Mouse (Mus musculus) spleen, adult 2 months (tissue): ENCODE measurements at regions not wholly inside any gene's neighbourhood (a gene's known extent, or its start where the extent isn't known, plus 50 kb on each side); places are given as distances from the start of the nearest gene placed in this dataset.

ENCODE experiments used
- DNase-seq, 2 experiments: peaks; one replicate each; pipeline versions ENCODE4 v3.0.0 to v3.0.0-alpha.2; 2012 to 2021; ENCODE audit warnings: low spot score in 2 of 2, low read depth in 1 of 2
- H3K27ac ChIP-seq: fragments of 200-500 bp; 2 replicates; pipeline ENCODE4 v1.5.1; 2012; ENCODE audit warnings: low read length, inconsistent platforms; ENCODE audit not compliant: insufficient read depth
- H3K27me3 ChIP-seq: fragments of 200-500 bp; 2 replicates; pipeline ENCODE4 v1.6.1; 2012; ENCODE audit warnings: mild to moderate bottlenecking, moderate library complexity, low read length, inconsistent platforms; ENCODE audit not compliant: control insufficient read depth, insufficient read depth
- H3K36me3 ChIP-seq: fragments of 200-500 bp; 2 replicates; pipeline ENCODE4 v1.6.1; 2012; ENCODE audit warnings: mild to moderate bottlenecking, low read length, inconsistent platforms; ENCODE audit not compliant: control insufficient read depth, insufficient read depth
- H3K4me1 ChIP-seq: fragments of 200-500 bp; 2 replicates; pipeline ENCODE4 v1.6.1; 2011; ENCODE audit warnings: inconsistent platforms; ENCODE audit not compliant: control insufficient read depth, insufficient read depth, insufficient read length
- H3K4me3 ChIP-seq: fragments of 200-500 bp; 2 replicates; pipeline ENCODE4 v1.5.1; 2011; ENCODE audit warnings: mild to moderate bottlenecking, inconsistent platforms; ENCODE audit not compliant: insufficient read depth, insufficient read length; ENCODE audit errors: extremely low read depth
- CTCF ChIP-seq: fragments of 200-500 bp; IDR thresholded peaks from 2 replicates; pipeline ENCODE4 v1.5.1; 2011; ENCODE audit warnings: mild to moderate bottlenecking, inconsistent platforms; ENCODE audit not compliant: insufficient read depth, insufficient read length, insufficient replicate concordance; ENCODE audit errors: extremely low read depth
- POLR2A ChIP-seq: fragments of 200-500 bp; IDR thresholded peaks from 2 replicates; pipeline ENCODE4 v1.6.1; 2011; ENCODE audit warnings: low read depth, low read length, inconsistent platforms
- WGBS: fragments of 180-500 bp; shearing (Covaris S2); methylation state at CpG from one replicate; pipeline ENCODE4 v1.1.7; 2018; 5-methylcytosine and 5-hydroxymethylcytosine counted together

DNA sequence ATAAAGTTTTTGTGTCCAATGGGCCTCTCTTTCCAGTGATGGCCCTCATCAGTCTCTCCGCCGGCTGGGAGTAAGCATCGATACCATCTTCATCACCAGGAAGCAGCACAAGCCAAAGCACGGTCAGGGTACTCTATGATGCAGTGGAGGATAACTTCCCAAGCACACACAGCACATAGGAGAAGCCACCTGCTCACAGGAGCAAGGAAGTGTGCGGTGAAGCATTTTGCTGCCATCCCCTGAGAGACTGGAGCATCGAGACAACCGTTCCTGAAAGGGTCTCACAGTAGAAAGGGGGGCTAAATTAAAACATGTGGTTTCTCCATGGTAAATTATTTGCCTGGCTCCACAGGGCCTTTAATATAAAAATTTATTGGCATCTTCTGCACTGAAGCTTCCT lies 277.1 kb downstream of the Lrig3 start:
- H3K4me1 ChIP-seq = no peaks in the 10 kb centered on the region
- WGBS = 96% methylated on average over 7 of the region's 7 CpGs

DNA sequence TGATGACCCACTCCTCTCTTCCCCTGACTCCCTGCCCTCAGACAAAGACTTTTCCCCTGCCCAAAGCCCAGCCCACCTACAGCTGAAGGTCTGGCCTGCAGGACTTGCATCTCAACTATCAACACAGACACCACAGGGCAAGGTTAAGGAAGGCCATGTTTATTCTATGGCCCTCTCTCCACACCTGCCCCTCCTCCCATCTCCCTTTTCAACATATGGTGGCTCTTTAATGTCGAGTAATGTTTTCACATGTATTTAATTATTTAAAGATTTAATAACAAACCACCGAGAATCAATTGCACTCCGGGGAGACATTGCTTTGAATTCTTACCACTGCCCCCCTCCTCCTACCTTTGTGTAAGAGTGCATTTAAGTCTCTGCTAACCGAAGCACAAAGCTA lies 273.6 kb downstream of the Lrig3 start:
- H3K4me1 ChIP-seq = no peaks in the 10 kb centered on the region
- no peak for TF ChIP-seq POLR2A
- no peak for TF ChIP-seq CTCF
- DNase-seq = no peak
- H3K27ac ChIP-seq = no peak overlapping the region
- 78% methylated on average over 4 of the region's 4 CpGs for WGBS
- H3K27me3 ChIP-seq = no peaks in the 10 kb centered on the region
- H3K4me3 ChIP-seq = no peak overlapping the region
- no peaks in the 10 kb centered on the region for H3K36me3 ChIP-seq

More for the DNA sequence above, 277.1 kb downstream of the Lrig3 start:
- no peaks in the 10 kb centered on the region for H3K27me3 ChIP-seq
- no peak for DNase-seq
- no peak overlapping the region for H3K27ac ChIP-seq
- no peak for TF ChIP-seq CTCF
- TF ChIP-seq POLR2A = no peak
- H3K36me3 ChIP-seq = no peaks in the 10 kb centered on the region
- H3K4me3 ChIP-seq = no peak overlapping the region
